Mouse (Mus musculus) MEL (cell line): ENCODE measurements at regions not wholly inside any gene's neighbourhood (a gene's known extent, or its start where the extent isn't known, plus 50 kb on each side); places are given as distances from the start of the nearest gene placed in this dataset.

Experiments
- DNase-seq: peaks from one replicate; pipeline ENCODE4 v3.0.0; 2011; ENCODE audit warnings: low read depth, low spot score
- H3K27ac ChIP-seq: 2 replicates; pipeline ENCODE4 v1.5.1; 2012; ENCODE audit warnings: low read depth, mild to moderate bottlenecking, control low read depth, low read length, moderate library complexity; ENCODE audit not compliant: control insufficient read depth
- H3K27me3 ChIP-seq, 2 experiments: fragments of 150-350 bp in 1 of 2; sonication (generic) in 1 of 2; 2 replicates each; pipeline ENCODE4 v1.6.1; 2012; ENCODE audit warnings: low read length in 2 of 2, mild to moderate bottlenecking in 2 of 2, improper control_type of control experiment in 1 of 2, moderate library complexity in 1 of 2; ENCODE audit not compliant: insufficient read depth in 2 of 2, control insufficient read depth in 1 of 2
- H3K36me3 ChIP-seq, 2 experiments: 2 replicates each; pipeline ENCODE4 v1.6.1; 2012 to 2014; ENCODE audit warnings: low read length in 2 of 2, improper control_type of control experiment in 1 of 2, inconsistent platforms in 1 of 2, mild to moderate bottlenecking in 1 of 2; ENCODE audit not compliant: insufficient read depth in 2 of 2, control insufficient read depth in 1 of 2
- H3K4me1 ChIP-seq, 2 experiments: fragments of 150-350 bp in 1 of 2; sonication (generic) in 1 of 2; 2 replicates each; pipeline ENCODE4 v1.6.1; 2012; ENCODE audit warnings: low read length in 2 of 2, improper control_type of control experiment in 1 of 2, mild to moderate bottlenecking in 1 of 2; ENCODE audit not compliant: insufficient read depth in 2 of 2, control insufficient read depth in 1 of 2
- H3K4me3 ChIP-seq, 2 experiments: fragments of 150-350 bp in 1 of 2; sonication (generic) in 1 of 2; 2 replicates each; pipeline ENCODE4 v1.5.1; 2012; ENCODE audit warnings: low read depth in 2 of 2, low read length in 2 of 2, mild to moderate bottlenecking in 2 of 2, moderate library complexity in 2 of 2, control low read depth in 1 of 2, improper control_type of control experiment in 1 of 2; ENCODE audit not compliant: control insufficient read depth in 1 of 2, insufficient read depth in 1 of 2
- H3K79me2 ChIP-seq: 2 replicates; pipeline ENCODE4 v1.6.1; 2012; ENCODE audit warnings: mild to moderate bottlenecking, low read length, moderate library complexity; ENCODE audit not compliant: control insufficient read depth, poor library complexity, insufficient read depth
- H3K9ac ChIP-seq: 2 replicates; pipeline ENCODE4 v1.6.1; 2012; ENCODE audit warnings: low read depth, mild to moderate bottlenecking, control low read depth, low read length, moderate library complexity; ENCODE audit not compliant: control insufficient read depth, poor library complexity, severe bottlenecking
- H3K9me3 ChIP-seq: fragments of 150-350 bp; sonication (generic); replicated peaks from 2 replicates; pipeline ENCODE4 v1.6.1; 2012; ENCODE audit warnings: mild to moderate bottlenecking, low read length, improper control_type of control experiment, moderate library complexity; ENCODE audit not compliant: insufficient read depth
- CHD2 ChIP-seq: IDR thresholded peaks from 2 replicates; pipeline ENCODE4 v1.6.1; 2011; ENCODE audit warnings: low read length, improper control_type of control experiment
- CTCF ChIP-seq, 3 experiments: IDR thresholded peaks in 2 of 3; conservative IDR thresholded peaks in 1 of 3; 2 replicates each; pipeline ENCODE4 v1.5.1; 2011 to 2012; ENCODE audit warnings: low read length in 3 of 3, low read depth in 2 of 3, mild to moderate bottlenecking in 2 of 3, improper control_type of control experiment in 1 of 3, inconsistent platforms in 1 of 3, mixed read lengths in 1 of 3, moderate library complexity in 1 of 3; ENCODE audit not compliant: control insufficient read depth in 1 of 3, insufficient read depth in 1 of 3, poor library complexity in 1 of 3, severe bottlenecking in 1 of 3
- E2F4 ChIP-seq: IDR thresholded peaks from 2 replicates; pipeline ENCODE4 v1.6.1; 2011; ENCODE audit warnings: low read depth, low read length, improper control_type of control experiment, borderline replicate concordance
- ETS1 ChIP-seq: IDR thresholded peaks from 2 replicates; pipeline ENCODE4 v1.6.1; 2012; ENCODE audit warnings: low read depth, mild to moderate bottlenecking, inconsistent platforms, low read length, improper control_type of control experiment, moderate library complexity
- GABPA ChIP-seq: IDR thresholded peaks from 2 replicates; pipeline ENCODE4 v1.6.1; 2012; ENCODE audit warnings: low read depth, mild to moderate bottlenecking, inconsistent platforms, low read length, improper control_type of control experiment, moderate library complexity
- HCFC1 ChIP-seq: IDR thresholded peaks from 2 replicates; pipeline ENCODE4 v1.6.1; 2012; ENCODE audit warnings: low read depth, mild to moderate bottlenecking, inconsistent platforms, low read length, improper control_type of control experiment, moderate library complexity
- MAFK ChIP-seq: IDR thresholded peaks from 2 replicates; pipeline ENCODE4 v1.6.1; 2011; ENCODE audit warnings: low read depth, mild to moderate bottlenecking, low read length, improper control_type of control experiment, borderline replicate concordance
- MAZ ChIP-seq: IDR thresholded peaks from 2 replicates; pipeline ENCODE4 v1.6.1; 2012; ENCODE audit warnings: low read depth, mild to moderate bottlenecking, inconsistent platforms, low read length, improper control_type of control experiment
- MXI1 ChIP-seq: IDR thresholded peaks from 2 replicates; pipeline ENCODE4 v1.6.1; 2011; ENCODE audit warnings: mild to moderate bottlenecking, low read depth, low read length, improper control_type of control experiment
- MYB ChIP-seq: IDR thresholded peaks from 2 replicates; pipeline ENCODE4 v1.6.1; 2011; ENCODE audit warnings: mild to moderate bottlenecking, low read depth, low read length, improper control_type of control experiment
- NELFE ChIP-seq: IDR thresholded peaks from 2 replicates; pipeline ENCODE4 v1.6.1; 2011; ENCODE audit warnings: low read depth, low read length, improper control_type of control experiment
- POLR2AphosphoS2 ChIP-seq: IDR thresholded peaks from 2 replicates; pipeline ENCODE4 v1.6.1; 2011; ENCODE audit warnings: low read length, improper control_type of control experiment
- RAD21 ChIP-seq: IDR thresholded peaks from 2 replicates; pipeline ENCODE4 v1.6.1; 2011; ENCODE audit warnings: mild to moderate bottlenecking, low read depth, low read length, improper control_type of control experiment
- RCOR1 ChIP-seq: IDR thresholded peaks from 2 replicates; pipeline ENCODE4 v1.6.1; 2012; ENCODE audit warnings: low read depth, mild to moderate bottlenecking, inconsistent platforms, low read length, improper control_type of control experiment
- SIN3A ChIP-seq: IDR thresholded peaks from 2 replicates; pipeline ENCODE4 v1.6.1; 2012; ENCODE audit warnings: low read length, improper control_type of control experiment, inconsistent platforms
- SMC3 ChIP-seq: IDR thresholded peaks from 2 replicates; pipeline ENCODE4 v1.6.1; 2011; ENCODE audit warnings: low read depth, low read length, improper control_type of control experiment
- TCF12 ChIP-seq: IDR thresholded peaks from 2 replicates; pipeline ENCODE4 v1.6.1; 2014; ENCODE audit warnings: low read depth, mild to moderate bottlenecking, inconsistent platforms, low read length, improper control_type of control experiment, moderate library complexity
- UBTF ChIP-seq: IDR thresholded peaks from 2 replicates; pipeline ENCODE4 v1.6.1; 2012; ENCODE audit warnings: low read depth, mild to moderate bottlenecking, inconsistent platforms, low read length, improper control_type of control experiment, moderate library complexity, borderline replicate concordance; ENCODE audit not compliant: insufficient read depth
- USF1 ChIP-seq: IDR thresholded peaks from 2 replicates; pipeline ENCODE4 v1.6.1; 2014; ENCODE audit warnings: low read depth, mild to moderate bottlenecking, inconsistent platforms, low read length, improper control_type of control experiment, moderate library complexity
- ZC3H11A ChIP-seq: IDR thresholded peaks from 2 replicates; pipeline ENCODE4 v1.6.1; 2012; ENCODE audit warnings: low read depth, mild to moderate bottlenecking, inconsistent platforms, low read length, improper control_type of control experiment
- ZKSCAN1 ChIP-seq: IDR thresholded peaks from 2 replicates; pipeline ENCODE4 v1.6.1; 2012; ENCODE audit warnings: low read depth, mild to moderate bottlenecking, inconsistent platforms, low read length, improper control_type of control experiment, moderate library complexity

GRCm38 (mm10) chr14:36485499-36485898, 390.8 kb downstream of the 4930474N05Rik start:
- no peaks in the 10 kb centered on the region for H3K27me3 ChIP-seq
- H3K9ac ChIP-seq = no peak overlapping the region
- H3K27ac ChIP-seq = no peak overlapping the region
- no peaks in the 10 kb centered on the region for H3K9me3 ChIP-seq
- no peaks in the 10 kb centered on the region for H3K79me2 ChIP-seq
- H3K4me1 ChIP-seq = no peaks in the 10 kb centered on the region
- TF ChIP-seq GABPA (no peak), NELFE (no peak), RCOR1 (no peak), UBTF (no peak), MAFK (no peak), ZKSCAN1 (no peak), ETS1 (no peak), MAZ (no peak), SMC3 (no peak), CTCF (IDR thresholded peaks at IDR 0.05 in 2 of 3, conservative IDR thresholded peaks at IDR 0.05 in 1 of 3; ENCODE audit: control insufficient read depth in 1 of 3, insufficient read depth in 1 of 3, low read depth in 2 of 3, low read length in 3 of 3, poor library complexity in 1 of 3, severe bottlenecking in 1 of 3) (no peak), RAD21 (no peak), ZC3H11A (no peak), E2F4 (no peak), POLR2AphosphoS2 (no peak), CHD2 (no peak), TCF12 (no peak), MYB (no peak), USF1 (no peak)
- H3K36me3 ChIP-seq = no peaks in the 10 kb centered on the region
- no peak for DNase-seq
- H3K4me3 ChIP-seq = no peak overlapping the region

GRCm38 (mm10) chr14:36471617-36472016, 376.9 kb downstream of the 4930474N05Rik start:
- TF ChIP-seq UBTF (no peak), HCFC1 (no peak), MXI1 (no peak), MAFK (no peak), SIN3A (no peak)
- no peaks in the 10 kb centered on the region for H3K4me1 ChIP-seq
- H3K79me2 ChIP-seq = no peaks in the 10 kb centered on the region
- DNase-seq = no peak
- H3K27me3 ChIP-seq = no peaks in the 10 kb centered on the region
- no peaks in the 10 kb centered on the region for H3K36me3 ChIP-seq
- no peaks in the 10 kb centered on the region for H3K9me3 ChIP-seq
- H3K27ac ChIP-seq = no peak overlapping the region
- H3K4me3 ChIP-seq = no peak overlapping the region
- H3K9ac ChIP-seq = no peak overlapping the region
